Mouse (Mus musculus): ENCODE measurements at regions not wholly inside any gene's neighbourhood (a gene's known extent, or its start where the extent isn't known, plus 50 kb on each side); places are given as distances from the start of the nearest gene placed in this dataset.
A peak's percentile ranks its signal among the peaks of the same experiment; 100 is the strongest.

- Histone ChIP-seq H3K36me3 (ENCODE audit: control insufficient read depth, insufficient read depth, low read length) (no peaks in the 10 kb centered on the region), H3K4me3 (replicated peaks; ENCODE audit: low read length) (no peak overlapping the region), H3K4me2 (replicated peaks; ENCODE audit: low read depth, low read length, severe bottlenecking) (no peak overlapping the region), H3K4me1 (ENCODE audit: control insufficient read depth, insufficient read depth, low read length) (no peaks in the 10 kb centered on the region), H3K27ac (replicated peaks; ENCODE audit: low read depth, low read length) (no peak overlapping the region), H3K9me3 (ENCODE audit: control insufficient read depth, low read length) (no peaks in the 10 kb centered on the region), H3K9ac (ENCODE audit: low read depth, low read length, severe bottlenecking) (no peak overlapping the region), H3K27me3 (ENCODE audit: control insufficient read depth, insufficient read depth, low read length) (no peaks in the 10 kb centered on the region)
- ATAC-seq (ENCODE audit: low FRiP score, low read depth) = no peak
- 41% methylated on average over 2 of the region's 2 CpGs for WGBS
- no peak for TF ChIP-seq POLR2A (IDR thresholded peaks at IDR 0.05; ENCODE audit: borderline replicate concordance, extremely low read depth, insufficient read depth, insufficient read length)
- DNase-seq (ENCODE audit: low spot score) = no peak
These were observed 64.1 kb upstream of the Ranbp3l start for GRCm38 (mm10) chr15:8903651-8904050.

GRCm38 (mm10) chr15:8897487-8898158 lies 70.1 kb upstream of the Ranbp3l start:
- Histone ChIP-seq H3K36me3 (ENCODE audit: control insufficient read depth, insufficient read depth, low read length) (no peaks in the 10 kb centered on the region), H3K27me3 (ENCODE audit: control insufficient read depth, insufficient read depth, low read length) (no peaks in the 10 kb centered on the region), H3K4me3 (replicated peaks; ENCODE audit: low read length) (no peak overlapping the region), H3K4me1 (ENCODE audit: control insufficient read depth, insufficient read depth, low read length) (no peaks in the 10 kb centered on the region), H3K27ac (replicated peaks; ENCODE audit: low read depth, low read length) (no peak overlapping the region), H3K9ac (ENCODE audit: low read depth, low read length, severe bottlenecking) (no peak overlapping the region), H3K9me3 (ENCODE audit: control insufficient read depth, low read length) (no peaks in the 10 kb centered on the region), H3K4me2 (replicated peaks; ENCODE audit: low read depth, low read length, severe bottlenecking) (no peak overlapping the region)
- DNase-seq (ENCODE audit: low spot score) (no peak), ATAC-seq (ENCODE audit: low FRiP score, low read depth) (no peak)
- WGBS = 86% methylated on average over 11 of the region's 11 CpGs
- TF ChIP-seq POLR2A (IDR thresholded peaks at IDR 0.05; ENCODE audit: borderline replicate concordance, extremely low read depth, insufficient read depth, insufficient read length) = no peak

- no peak for ATAC-seq (ENCODE audit: low FRiP score, low read depth)
- no peak overlapping the region for H3K27ac ChIP-seq (replicated peaks; ENCODE audit: low read depth, low read length)
- no peaks in the 10 kb centered on the region for H3K27me3 ChIP-seq (ENCODE audit: control insufficient read depth, insufficient read depth, low read length)
- no peak for DNase-seq (ENCODE audit: low spot score)
- H3K36me3 ChIP-seq (ENCODE audit: control insufficient read depth, insufficient read depth, low read length) = no peaks in the 10 kb centered on the region
- 75% methylated on average over 2 of the region's 2 CpGs for WGBS
- no peak for TF ChIP-seq POLR2A (IDR thresholded peaks at IDR 0.05; ENCODE audit: borderline replicate concordance, extremely low read depth, insufficient read depth, insufficient read length)
- no peak overlapping the region for H3K9ac ChIP-seq (ENCODE audit: low read depth, low read length, severe bottlenecking)
- no peak overlapping the region for H3K4me2 ChIP-seq (replicated peaks; ENCODE audit: low read depth, low read length, severe bottlenecking)
- no peaks in the 10 kb centered on the region for H3K9me3 ChIP-seq (ENCODE audit: control insufficient read depth, low read length)
- H3K4me1 ChIP-seq (ENCODE audit: control insufficient read depth, insufficient read depth, low read length) = no peaks in the 10 kb centered on the region
- H3K4me3 ChIP-seq (replicated peaks; ENCODE audit: low read length) = no peak overlapping the region
These were observed 70.9 kb upstream of the Ranbp3l start for GRCm38 (mm10) chr15:8896856-8897255.

GRCm38 (mm10) chr15:8896391-8896790 lies 71.4 kb upstream of the Ranbp3l start:
- no peaks in the 10 kb centered on the region for H3K36me3 ChIP-seq (ENCODE audit: control insufficient read depth, insufficient read depth, low read length)
- TF ChIP-seq POLR2A (IDR thresholded peaks at IDR 0.05; ENCODE audit: borderline replicate concordance, extremely low read depth, insufficient read depth, insufficient read length) = no peak
- 48% methylated on average over 12 of the region's 12 CpGs for WGBS
- H3K4me3 ChIP-seq (replicated peaks; ENCODE audit: low read length) = no peak overlapping the region
- no peaks in the 10 kb centered on the region for H3K27me3 ChIP-seq (ENCODE audit: control insufficient read depth, insufficient read depth, low read length)
- peak; percentile 55 for DNase-seq (ENCODE audit: low spot score)
- H3K9me3 ChIP-seq (ENCODE audit: control insufficient read depth, low read length) = no peaks in the 10 kb centered on the region
- no peak overlapping the region for H3K9ac ChIP-seq (ENCODE audit: low read depth, low read length, severe bottlenecking)
- H3K4me1 ChIP-seq (ENCODE audit: control insufficient read depth, insufficient read depth, low read length) = no peaks in the 10 kb centered on the region
- H3K27ac ChIP-seq (replicated peaks; ENCODE audit: low read depth, low read length) = 0 out of 2 replicates have a peak overlapping the region, but pooled peaks have one; percentile 43
- ATAC-seq (ENCODE audit: low FRiP score, low read depth) = peak; percentile 60; the same call in 1 of the 2 replicates
- no peak overlapping the region for H3K4me2 ChIP-seq (replicated peaks; ENCODE audit: low read depth, low read length, severe bottlenecking)

- TF ChIP-seq POLR2A (IDR thresholded peaks at IDR 0.05; ENCODE audit: borderline replicate concordance, extremely low read depth, insufficient read depth, insufficient read length) = no peak
- DNase-seq (ENCODE audit: low spot score) (no peak), ATAC-seq (ENCODE audit: low FRiP score, low read depth) (no peak)
- H3K9ac ChIP-seq (ENCODE audit: low read depth, low read length, severe bottlenecking) = no peak overlapping the region
- H3K4me1 ChIP-seq (ENCODE audit: control insufficient read depth, insufficient read depth, low read length) = peaks cover 11% of the 10 kb centered on the region
- WGBS = 94% methylated on average over 3 of the region's 3 CpGs
- no peak overlapping the region for H3K4me3 ChIP-seq (replicated peaks; ENCODE audit: low read length)
- no peaks in the 10 kb centered on the region for H3K27me3 ChIP-seq (ENCODE audit: control insufficient read depth, insufficient read depth, low read length)
- no peaks in the 10 kb centered on the region for H3K36me3 ChIP-seq (ENCODE audit: control insufficient read depth, insufficient read depth, low read length)
- no peak overlapping the region for H3K27ac ChIP-seq (replicated peaks; ENCODE audit: low read depth, low read length)
- no peaks in the 10 kb centered on the region for H3K9me3 ChIP-seq (ENCODE audit: control insufficient read depth, low read length)
- H3K4me2 ChIP-seq (replicated peaks; ENCODE audit: low read depth, low read length, severe bottlenecking) = no peak overlapping the region
These were observed 82.2 kb upstream of the Ranbp3l start for GRCm38 (mm10) chr15:8885585-8885984.
